Mouse (Mus musculus) cerebellum, postnatal 25 days (tissue): ENCODE measurements around the gene Zfhx2.

Experiments used
- DNase-seq, 2 experiments: peaks; one replicate each; pipeline ENCODE4 v3.0.0; 2021; ENCODE audit warnings: mixed read lengths in 2 of 2

The Zfhx2 gene

DNA sequence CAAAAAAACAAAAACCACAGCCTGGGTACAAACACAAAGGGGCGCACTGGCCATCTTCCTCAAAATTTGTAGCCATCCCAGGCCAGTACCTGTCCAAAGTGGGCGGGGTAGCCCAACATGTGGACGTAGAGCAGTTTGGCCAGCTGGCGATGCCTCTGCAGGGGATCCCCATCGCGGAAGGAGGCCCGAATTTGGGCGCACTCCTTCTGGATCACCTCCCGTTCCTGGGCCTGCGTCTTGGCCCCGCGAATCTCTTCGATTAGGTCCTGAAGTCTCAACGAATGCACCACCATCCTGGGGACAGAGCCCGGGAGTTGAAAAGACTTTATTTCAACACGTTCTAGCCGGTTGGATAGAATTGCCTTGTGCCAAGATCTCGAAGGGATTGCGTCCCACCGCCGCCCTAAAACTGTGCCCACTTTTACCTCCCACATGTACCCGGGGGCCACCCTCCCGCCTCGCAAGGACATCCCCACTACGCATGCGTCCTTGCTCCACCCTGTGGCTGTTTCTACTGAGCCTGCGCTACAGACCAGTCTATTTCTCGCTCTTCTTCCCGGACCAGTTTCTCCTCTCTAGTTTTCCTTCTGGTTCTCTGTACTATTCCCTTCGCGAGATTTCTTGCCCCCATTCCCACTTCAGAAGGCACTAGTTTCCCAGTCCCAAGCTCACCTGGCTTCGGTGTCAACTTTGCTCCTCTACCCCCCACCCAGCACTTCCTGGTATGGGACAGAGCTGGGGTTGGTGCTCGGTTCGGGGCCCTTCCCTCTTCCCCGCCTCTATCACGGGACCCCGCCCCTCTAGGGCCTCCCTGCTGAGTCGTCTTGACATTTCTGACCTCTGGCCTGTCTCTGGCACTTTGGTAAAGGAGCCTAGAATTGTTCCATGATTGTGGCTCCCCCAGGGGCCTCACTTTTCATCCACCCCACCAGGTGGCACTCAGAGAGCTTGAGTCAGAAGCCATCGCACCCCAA is 14.0 kb upstream of the Zfhx2 start, which contains the start of gene Ap1g2:
Ap1g2 (minus strand) TSS at position 758 of the 974 bp plus-strand sequence.
- DNase-seq = peak; percentile 88 to 91

DNA sequence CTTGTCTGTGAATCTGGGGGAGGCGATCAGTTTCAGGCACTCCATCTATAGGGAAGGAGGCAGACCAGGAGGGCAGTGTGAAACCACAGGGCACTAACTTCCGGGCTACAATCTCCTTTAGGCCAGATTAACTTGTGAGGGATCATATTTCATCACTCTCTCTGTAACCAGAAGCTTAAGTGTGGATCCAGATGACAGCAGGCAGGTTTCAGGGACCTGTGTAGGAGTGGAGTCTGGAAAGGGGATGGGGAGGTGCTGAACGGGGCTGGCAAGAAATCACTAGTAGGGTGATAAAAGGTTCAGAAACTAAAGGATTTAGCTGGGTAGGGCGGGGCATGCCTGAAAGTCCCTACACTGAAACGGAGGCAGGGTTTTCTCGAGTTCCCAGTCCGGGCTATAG is 13.3 kb upstream of the Zfhx2 start:
- no peak for DNase-seq

DNA sequence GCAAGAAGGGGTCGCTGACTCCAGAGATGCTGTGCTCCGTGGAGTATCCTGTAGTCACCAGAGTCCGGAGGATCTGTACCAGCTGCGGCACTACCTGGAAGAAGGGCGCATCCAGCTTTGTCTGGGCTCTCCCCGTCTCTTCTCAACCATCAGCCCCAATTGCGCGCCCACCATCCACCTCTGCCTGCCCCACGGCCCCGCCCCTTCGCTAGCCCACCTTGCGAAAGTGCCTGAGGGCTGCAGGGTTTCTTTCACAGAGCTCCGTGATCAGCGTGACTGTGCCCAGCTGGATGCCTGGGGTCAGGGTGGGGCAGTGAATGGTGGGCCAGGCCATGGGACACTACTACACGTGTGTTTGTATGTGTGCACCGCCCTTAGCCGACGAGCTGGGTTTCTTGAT is 12.2 kb upstream of the Zfhx2 start:
- DNase-seq = peak in 1 of 2 experiments; percentile 50

DNA sequence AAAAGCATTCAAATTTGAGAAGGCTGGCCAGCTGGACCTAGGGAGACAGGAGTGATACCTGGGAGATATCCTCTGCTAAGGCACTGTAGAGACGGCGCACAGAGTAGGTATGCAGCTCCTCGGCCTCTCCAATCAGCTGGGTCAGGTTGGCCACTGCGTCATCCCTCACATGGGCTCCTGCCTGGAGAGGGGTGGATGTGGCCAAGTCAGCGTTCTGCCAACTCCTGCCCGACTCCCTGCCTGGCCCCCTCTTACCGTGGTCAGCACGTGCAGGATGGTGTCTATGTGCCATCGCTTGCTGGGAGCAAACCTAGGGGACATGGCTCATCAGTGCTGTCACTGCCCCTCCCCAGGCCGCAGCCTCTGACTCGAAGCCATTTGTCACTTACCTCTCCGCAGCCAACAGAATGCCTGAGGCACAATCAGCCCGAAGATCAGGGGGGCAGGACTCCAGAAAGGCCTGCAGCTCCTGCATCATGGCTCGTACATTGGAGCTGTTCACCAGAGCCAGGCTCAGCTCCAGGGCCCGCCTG is 10.2 kb upstream of the Zfhx2 start:
- DNase-seq = peak; percentile 58 to 61

DNA sequence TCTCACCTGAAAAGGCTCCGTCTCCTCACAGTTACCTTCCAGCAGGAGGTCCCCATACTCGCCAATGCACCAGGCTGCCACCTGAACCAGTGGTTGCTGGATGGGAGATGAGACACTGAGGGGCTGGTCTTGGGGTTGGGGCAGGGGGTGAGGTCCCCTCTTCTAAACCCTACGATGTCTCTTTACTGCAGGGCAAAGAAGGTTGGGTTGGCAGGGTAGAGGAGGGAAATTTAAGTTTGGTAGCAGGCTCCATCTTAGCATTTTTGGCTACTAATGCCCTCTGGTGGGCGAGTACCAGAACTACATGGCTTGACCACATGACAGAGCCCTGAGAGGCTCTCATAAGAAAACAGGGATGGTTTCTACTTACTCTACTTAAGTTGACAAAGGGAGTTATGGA is 9.5 kb upstream of the Zfhx2 start:
- DNase-seq = peak; percentile 78 to 85

DNA sequence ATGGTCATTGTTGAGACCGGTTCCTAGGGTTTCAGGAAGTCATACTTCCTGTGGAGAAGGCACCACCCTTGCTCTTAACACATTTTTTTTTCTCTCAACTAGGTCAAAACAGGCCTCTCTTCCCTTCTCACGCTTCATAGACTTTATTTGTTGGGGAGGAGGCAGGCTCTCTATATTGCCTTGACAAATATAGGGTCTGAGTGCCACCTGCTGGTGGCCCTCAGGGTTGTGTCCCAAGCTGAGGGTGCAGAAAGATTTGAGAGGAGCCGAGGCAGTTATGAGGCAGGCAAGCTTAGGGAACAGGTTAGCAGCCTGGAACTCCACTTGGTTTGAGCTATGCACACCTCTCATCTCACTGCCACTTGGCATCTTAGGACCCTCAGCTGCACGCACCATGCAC is 5.9 kb upstream of the Zfhx2 start:
- peak; percentile 56 to 74 for DNase-seq

DNA sequence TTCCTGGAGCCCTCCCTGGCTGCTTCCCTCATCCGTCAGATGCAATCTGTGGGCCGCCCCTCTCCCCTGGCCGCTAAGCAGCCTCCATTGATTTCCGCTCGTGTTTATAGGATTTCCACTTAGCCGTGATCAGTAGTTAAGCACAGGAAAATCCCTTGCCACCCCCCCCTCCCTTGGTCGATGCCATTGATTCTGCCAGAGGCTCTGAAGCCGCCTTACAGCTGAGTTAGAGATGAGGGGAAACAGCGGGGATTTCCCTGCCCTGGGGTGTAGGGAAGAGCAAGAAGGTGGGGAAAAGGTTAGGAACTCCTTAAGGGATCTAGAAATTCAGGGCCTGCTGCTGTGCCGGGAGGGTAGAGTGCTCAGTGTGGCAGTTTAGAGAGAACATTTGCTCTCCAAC is 5.5 kb upstream of the Zfhx2 start:
- no peak for DNase-seq

DNA sequence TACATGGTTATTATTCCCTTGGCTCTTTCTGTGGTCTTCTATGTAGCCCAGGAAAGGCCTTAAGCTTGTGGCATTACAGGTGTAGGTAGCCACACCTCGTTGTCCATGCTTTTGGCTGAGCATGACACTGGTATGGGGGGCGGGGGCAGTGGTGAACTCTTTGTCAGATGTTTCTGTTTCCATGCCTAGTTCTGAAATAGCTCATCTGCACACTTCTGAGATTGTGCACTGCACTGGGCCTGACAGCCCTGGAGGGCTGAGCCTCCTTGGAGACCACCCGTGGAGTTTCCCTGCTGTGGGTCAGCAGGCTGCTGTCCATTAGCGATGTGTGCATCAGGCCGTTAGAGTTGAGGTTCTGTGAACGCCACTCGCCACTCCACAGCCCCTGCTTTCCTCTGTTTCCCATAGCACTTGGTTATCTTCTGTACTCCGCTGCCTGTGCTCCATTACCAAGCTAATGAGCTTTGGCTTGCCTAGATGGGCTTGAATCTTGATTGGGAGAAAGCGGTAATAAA is 4.5 kb upstream of the Zfhx2 start:
- DNase-seq = peak in 1 of 2 experiments; percentile 32

DNA sequence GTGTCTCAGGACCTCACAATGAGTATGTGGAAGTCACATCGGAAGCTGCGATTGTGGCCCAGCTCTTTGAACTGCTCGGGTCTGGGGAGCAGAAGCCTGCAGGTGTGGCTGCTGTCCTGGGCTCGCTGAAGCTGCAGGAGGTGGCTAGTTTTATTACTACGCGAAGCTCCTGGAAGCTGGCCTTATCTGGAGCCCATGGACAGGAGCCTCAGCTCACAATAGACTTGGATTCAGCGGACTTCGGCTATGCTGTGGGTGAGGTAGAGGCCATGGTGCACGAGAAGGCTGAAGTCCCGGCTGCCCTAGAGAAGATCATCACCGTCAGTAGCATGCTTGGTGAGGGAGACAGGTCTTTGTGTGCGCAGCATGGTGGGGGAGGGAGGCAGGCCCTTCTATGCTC is 3.5 kb upstream of the Zfhx2 start:
- DNase-seq = peak in 1 of 2 experiments; percentile 23

DNA sequence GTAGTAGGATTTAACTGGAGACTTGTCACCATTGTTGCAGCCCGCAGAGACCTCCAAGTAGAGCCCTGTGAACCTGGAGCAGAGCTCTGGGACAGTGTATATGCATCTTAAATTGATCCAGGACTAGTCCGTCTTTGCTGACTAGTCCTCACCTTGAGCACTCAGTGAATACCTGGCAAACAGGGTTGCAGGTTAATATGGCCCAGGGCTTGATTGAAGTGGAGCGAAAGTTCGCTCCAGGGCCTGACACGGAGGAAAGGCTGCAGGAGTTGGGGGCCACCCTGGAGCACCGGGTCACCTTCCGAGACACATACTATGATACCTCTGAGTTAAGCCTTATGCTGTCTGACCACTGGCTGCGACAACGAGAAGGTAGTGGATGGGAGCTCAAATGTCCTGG is 3.1 kb upstream of the Zfhx2 start:
- peak; percentile 29 to 51 for DNase-seq

DNA sequence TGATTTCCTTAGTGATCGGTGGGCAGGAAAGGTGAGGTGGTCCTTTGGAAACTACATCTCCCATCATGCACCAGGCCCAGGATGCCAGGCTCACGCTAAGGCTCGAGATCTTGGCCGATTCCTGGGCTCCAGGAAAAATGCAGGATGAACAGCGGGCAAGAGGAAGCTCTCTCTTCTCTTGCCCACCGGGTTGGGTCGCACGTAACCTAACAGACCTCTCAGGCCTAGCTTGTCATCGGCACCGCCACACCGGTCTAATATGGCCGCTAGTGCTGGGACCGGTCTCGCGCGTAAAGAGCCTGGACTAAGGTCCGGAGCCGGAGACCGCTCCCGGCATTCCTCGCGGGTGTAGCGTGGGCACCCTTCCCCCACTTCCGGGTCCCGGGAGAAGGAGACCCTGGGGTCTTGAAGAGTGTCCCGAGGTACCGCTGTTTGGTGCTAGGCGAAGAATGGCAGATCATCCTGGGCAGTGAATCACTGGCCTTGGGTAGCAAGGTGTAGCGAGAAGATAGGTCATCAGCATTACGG is 2.6 kb upstream of the Zfhx2 start, which contains the start of gene Thtpa:
Thtpa (plus strand) TSS at position 81 of the 528 bp plus-strand sequence.
- peak; percentile 90 to 91 for DNase-seq

DNA sequence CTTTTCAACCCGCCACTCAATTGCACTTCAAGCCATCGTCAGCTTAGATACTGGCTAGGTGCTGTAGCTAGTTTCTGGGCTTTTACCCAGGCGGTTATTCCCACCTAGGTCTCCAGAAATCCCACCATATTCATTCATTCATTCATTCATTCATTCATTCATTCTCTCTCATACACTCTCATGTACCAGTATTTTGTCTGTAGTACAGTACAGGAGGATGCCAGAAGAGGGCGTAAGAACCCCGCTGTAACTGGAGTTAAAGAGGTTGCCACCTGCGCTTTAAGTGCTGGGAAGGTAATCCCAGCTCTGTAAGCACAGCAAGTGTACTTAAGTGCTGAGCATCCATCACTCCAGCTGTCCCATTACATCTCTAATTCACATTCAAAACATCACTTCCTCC is 1.8 kb upstream of the Zfhx2 start:
- no peak for DNase-seq

DNA sequence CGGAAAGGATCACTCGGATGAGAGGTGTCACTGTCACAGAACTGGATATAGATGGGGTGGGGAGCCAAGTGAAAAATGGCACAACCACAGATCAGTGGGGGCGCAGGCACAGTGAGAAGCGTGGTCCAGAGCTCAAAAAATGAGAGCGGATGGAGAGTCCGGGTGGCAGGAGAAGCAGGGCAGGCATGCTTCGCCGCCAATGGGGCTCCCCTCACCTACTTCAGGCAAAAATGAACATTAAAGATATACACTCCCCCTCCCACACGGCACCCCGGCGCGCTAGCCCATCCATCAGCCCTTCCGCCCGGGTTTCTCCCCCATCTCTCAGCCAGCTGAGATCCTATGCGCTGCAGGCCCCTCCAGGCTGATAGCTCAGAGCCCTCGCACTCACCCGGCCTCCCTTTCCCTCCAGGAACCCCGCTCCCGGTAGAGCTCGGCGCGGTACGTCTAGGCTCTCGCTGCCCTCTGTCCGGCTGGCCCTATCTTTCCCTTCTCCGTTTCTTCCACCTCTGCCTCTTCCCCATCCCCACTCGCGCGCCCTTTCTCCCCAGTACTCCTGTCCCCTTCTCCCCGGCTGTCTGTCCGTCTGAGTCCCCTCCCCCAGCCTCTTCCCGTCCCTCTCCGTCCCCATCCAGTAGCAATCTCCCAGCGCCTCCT is 787 bp downstream of the Zfhx2 start:
- peak; percentile 65 to 68 for DNase-seq

DNA sequence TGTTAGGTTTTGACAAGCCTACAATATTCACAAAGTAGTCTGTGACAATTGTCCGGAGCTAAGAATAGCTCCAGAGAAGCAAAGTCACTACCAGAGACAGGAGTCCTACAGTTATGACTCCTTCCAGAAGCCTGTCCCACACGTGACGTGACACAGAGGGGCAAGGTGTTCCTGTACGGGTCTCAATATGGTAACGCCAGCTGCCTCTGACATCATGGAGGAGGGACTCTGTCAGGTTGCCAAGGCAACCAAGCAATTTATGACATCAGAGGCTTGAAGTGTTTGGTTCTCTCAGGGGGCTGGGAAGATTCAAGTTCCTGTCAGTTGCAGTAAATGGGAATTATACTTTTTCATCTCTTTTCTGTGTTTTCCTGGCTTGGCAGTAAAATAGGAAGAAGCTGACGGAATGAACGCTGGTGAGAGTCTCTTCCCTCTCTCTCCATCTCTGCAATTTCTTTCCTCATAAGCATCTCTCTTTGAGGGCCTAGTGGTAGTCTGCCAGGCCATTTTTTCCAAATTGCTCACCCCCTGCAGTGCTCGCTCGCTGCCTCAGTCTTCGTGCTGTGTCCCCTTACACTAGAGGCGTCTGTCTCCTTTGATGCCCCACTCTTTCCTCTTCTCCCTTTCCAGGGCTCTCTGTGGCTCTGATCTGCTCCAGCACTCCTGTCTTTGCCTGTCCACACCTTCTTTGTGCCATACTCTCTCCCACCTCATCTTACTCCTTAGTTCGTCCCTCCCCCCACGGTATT is 2.8 kb downstream of the Zfhx2 start:
- DNase-seq = peak in 1 of 2 experiments; percentile 68

DNA sequence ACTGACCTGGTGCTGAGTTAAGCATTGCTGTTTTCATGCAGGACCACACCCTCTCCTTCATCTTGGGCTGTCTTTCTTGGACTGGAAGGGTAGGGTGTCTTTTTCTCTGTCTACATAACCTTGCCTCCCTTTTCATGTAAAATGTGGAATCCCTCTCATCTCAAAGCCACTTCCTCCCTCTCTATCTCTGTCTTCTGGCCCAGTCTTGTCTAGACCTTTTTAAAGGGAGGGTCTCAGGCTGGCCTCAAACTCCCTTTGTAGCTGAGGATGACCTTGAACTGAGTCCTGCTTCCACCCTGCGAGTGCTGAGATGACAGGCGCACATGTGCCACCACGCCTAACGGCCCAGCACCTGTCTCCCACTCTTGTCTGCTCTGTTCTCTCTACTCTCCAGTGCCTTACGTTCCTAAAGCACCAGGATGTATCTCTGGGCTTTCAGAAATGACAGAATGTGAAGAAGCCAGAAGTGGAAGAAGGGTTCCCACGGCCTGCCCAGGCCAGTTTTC is 6.1 kb downstream of the Zfhx2 start:
- DNase-seq = no peak

DNA sequence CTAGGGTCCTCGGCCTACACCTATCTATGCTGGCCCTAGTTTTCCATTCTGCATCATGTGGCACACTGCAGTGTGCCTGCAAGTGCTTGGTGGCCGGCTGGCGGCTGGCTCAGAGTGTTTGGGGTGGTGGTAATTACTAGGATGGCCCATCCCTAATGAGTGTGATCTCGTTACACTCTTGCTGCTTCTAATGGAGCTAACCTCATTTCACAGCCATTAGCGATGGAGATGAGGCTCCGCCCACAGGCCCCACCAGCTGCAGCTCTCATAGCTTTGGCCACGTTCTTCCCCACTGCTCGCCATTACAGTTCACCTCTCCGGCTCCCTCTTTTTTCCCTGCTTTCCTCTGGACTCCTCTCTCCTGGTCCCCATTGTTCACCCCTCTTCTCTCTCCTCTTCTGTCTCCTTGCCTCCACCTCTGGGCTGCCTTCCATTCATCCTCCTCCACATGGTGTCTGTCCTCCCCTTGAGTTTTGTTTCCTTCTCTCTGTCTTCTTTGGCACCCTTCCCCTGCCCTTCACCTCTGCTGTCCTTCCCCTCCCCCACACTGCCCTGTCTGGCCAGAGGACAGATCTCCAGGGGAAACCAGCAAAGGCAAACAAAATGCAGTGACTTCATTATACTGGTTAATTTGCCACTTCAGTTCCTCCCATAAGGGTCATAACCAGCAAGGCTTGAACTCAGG is 6.7 kb downstream of the Zfhx2 start:
- no peak for DNase-seq

DNA sequence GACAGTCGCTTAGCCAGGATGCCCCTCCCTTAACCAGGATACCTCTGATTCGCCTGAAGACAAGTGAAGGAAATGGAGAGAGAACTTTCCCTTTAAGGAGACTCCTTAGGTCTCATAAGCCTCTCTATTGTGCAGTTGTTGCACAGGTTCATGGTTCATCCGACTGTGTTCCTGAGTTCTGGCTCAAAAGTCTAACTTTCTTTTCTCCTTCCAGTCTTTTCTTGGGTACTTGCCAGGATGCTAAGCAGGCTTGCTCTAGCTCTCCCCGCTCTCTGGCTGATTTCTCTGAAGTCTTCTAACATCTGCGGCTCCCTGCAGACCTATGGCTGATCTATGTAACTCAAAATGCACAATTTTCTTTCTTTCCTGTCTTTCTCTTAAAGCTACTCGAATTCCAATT is 8.6 kb downstream of the Zfhx2 start:
- DNase-seq = no peak

DNA sequence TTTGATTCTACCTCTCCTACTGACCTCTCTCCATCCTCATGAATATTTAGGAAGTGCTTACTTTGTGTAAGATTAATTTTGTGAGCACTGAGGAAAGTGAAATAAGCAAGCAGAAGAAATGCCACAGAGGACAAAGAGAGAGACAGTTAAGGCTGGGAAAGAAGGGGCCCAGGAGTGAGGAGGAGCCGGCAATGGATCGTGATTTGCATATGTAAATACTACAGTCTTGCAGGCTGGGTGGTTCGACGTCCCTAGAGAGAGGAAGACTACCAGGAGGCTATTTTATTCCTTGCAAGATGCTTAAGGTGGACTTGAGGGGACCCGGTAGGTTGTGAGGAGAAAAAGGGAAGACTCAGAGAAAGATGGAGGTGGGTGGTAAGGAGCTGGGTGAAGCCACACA is 11.0 kb downstream of the Zfhx2 start:
- no peak for DNase-seq

DNA sequence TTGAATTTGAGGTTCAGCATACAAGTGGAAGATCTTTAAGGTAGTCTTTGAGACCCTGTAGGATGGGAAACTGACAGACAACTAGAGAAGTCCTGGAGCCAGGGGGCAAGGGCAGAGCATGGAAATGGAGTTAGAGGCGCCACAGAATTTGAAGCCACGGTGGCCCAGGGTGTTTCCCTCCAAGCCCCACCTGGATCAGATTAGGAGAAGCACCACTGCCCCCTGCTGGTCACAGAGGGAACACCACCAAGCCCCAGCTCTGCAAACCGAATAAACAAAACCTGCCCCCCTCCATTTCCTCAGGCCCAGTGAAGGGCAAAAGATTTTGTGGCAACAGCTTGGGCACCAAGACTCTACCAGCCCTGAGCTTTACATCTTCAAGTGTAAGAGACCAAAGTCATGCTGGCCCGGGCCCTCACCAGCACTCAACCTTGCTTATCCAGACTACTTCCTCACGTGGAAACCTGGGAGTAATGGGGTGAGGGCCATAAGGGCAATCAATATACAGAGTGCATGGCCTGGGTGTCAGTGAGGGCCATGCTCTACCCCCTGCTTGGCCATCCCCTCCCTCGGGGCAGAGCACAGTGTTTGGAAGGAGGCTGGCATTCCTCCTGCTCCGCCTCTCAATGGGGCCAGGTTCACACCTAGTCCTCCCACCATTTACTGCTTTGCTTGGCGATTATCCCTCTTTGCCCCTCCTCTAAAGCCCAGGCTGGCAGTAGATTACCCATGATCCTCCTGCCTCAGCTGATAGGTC is 12.7 kb downstream of the Zfhx2 start:
- peak; percentile 88 to 92 for DNase-seq

DNA sequence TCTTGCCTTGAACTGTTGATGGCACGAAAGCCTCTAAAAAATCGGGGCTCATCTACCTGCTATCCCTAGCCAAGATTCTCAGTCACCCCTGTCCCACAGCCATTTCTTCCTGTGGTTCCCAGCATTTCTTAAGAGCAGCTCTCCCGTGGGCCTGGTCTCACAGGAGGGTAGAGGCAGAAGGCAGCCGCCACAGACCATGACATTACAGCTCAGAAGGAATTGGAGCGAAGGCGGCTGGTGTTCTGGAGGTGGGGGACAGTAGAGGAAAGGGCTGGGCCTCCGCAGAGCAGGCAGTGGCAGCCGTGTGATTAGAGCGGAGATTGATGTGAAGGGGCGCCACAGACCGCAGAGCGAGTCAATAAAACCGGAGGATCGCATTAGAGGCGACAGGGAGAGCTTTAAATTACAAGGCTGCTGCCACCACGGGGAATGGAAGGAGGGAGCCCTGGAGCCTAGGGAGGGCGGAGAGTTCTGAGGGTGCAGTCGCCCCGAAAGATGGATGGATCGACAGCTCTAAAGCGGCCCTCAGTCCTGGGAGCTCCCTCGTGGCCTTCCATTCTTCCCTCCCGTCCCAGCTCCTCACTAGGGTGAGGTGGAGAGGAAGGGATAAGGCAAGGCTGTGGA is 13.6 kb downstream of the Zfhx2 start:
- peak; percentile 54 to 56 for DNase-seq
